Mouse (Mus musculus): Measurements from ENCODE around the gene A230050P20Rik.

- TF ChIP-seq CTCF (IDR thresholded peaks at IDR 0.05; ENCODE audit: low read depth) (no peak), EP300 (IDR thresholded peaks at IDR 0.05; ENCODE audit: low read depth) (no peak)
Observed at GRCm38 (mm10) chr9:20872991-20873390, 4.5 kb downstream of the A230050P20Rik start.

Measured in liver, postnatal 0 days (tissue).